Mouse (Mus musculus) MEL (cell line): ENCODE data around the gene Bbs12.

Experiments used
- BHLHE40 ChIP-seq: IDR thresholded peaks from 2 replicates; pipeline ENCODE4 v1.6.1; 2012; ENCODE audit warnings: low read depth, mild to moderate bottlenecking, inconsistent platforms, low read length, improper control_type of control experiment, borderline replicate concordance
- CTCF ChIP-seq, 3 experiments: IDR thresholded peaks in 2 of 3; conservative IDR thresholded peaks in 1 of 3; 2 replicates each; pipeline ENCODE4 v1.5.1; 2011 to 2012; ENCODE audit warnings: low read length in 3 of 3, low read depth in 2 of 3, mild to moderate bottlenecking in 2 of 3, improper control_type of control experiment in 1 of 3, inconsistent platforms in 1 of 3, mixed read lengths in 1 of 3, moderate library complexity in 1 of 3; ENCODE audit not compliant: control insufficient read depth in 1 of 3, insufficient read depth in 1 of 3, poor library complexity in 1 of 3, severe bottlenecking in 1 of 3
- ELF1 ChIP-seq: IDR thresholded peaks from 2 replicates; pipeline ENCODE4 v1.6.1; 2014; ENCODE audit warnings: low read depth, mild to moderate bottlenecking, inconsistent platforms, low read length, improper control_type of control experiment, moderate library complexity
- GABPA ChIP-seq: IDR thresholded peaks from 2 replicates; pipeline ENCODE4 v1.6.1; 2012; ENCODE audit warnings: low read depth, mild to moderate bottlenecking, inconsistent platforms, low read length, improper control_type of control experiment, moderate library complexity
- TCF12 ChIP-seq: IDR thresholded peaks from 2 replicates; pipeline ENCODE4 v1.6.1; 2014; ENCODE audit warnings: low read depth, mild to moderate bottlenecking, inconsistent platforms, low read length, improper control_type of control experiment, moderate library complexity
- UBTF ChIP-seq: IDR thresholded peaks from 2 replicates; pipeline ENCODE4 v1.6.1; 2012; ENCODE audit warnings: low read depth, mild to moderate bottlenecking, inconsistent platforms, low read length, improper control_type of control experiment, moderate library complexity, borderline replicate concordance; ENCODE audit not compliant: insufficient read depth

DNA sequence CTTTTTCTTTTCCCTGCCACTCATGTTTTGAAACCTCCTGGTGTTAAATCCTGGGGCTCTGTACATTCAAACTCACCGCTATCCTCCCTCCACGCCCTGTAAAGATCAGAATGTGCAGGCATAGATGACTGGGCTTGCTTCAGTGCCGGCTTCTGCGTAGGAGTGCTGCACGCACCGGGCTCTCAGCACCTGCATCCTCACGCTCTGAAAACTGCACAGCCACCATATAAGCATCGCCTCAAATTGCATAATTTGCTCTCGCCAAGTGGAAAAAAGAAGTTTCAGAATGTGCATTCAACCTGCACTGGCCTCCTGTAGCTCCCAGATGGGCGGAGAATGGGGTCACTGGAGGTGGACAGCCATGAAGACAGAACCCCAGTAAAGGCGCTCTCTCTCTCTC is 44.0 kb upstream of the Bbs12 start:
- TF ChIP-seq CTCF (IDR thresholded peaks at IDR 0.05 in 2 of 3, conservative IDR thresholded peaks at IDR 0.05 in 1 of 3; ENCODE audit: control insufficient read depth in 1 of 3, insufficient read depth in 1 of 3, low read depth in 2 of 3, low read length in 3 of 3, poor library complexity in 1 of 3, severe bottlenecking in 1 of 3), result no peak
- TF ChIP-seq UBTF, result no peak
- TF ChIP-seq BHLHE40, result no peak
- TF ChIP-seq GABPA, result no peak
- TF ChIP-seq ELF1, result no peak
- no peak for TF ChIP-seq TCF12
